Mouse (Mus musculus) hindbrain, embryonic 13.5 days (tissue): ENCODE data around the gene Hagh. TPM values are rescaled to one million over a fixed set of nuclear protein-coding genes. Genes with fewer than 3 reads are reported as not detected.

ENCODE experiments used
- ATAC-seq: fragments of 200-750 bp; cut with Nextera tagmentation; 2 replicates; pipeline ENCODE4 v1.8.0; 2017; ENCODE audit warnings: moderate TSS enrichment; ENCODE audit not compliant: low FRiP score
- H3K27ac ChIP-seq: fragments of 300-500 bp; sonication (generic); 2 replicates; pipeline ENCODE4 v1.5.1; 2015; ENCODE audit warnings: inconsistent platforms, mild to moderate bottlenecking, moderate library complexity
- H3K27me3 ChIP-seq: fragments of 300-500 bp; sonication (generic); 2 replicates; pipeline ENCODE4 v1.6.1; 2015; ENCODE audit warnings: mild to moderate bottlenecking, inconsistent platforms
- H3K36me3 ChIP-seq: fragments of 300-500 bp; sonication (generic); 2 replicates; pipeline ENCODE4 v1.6.1; 2015; ENCODE audit warnings: mild to moderate bottlenecking, inconsistent platforms
- H3K4me1 ChIP-seq: fragments of 300-500 bp; sonication (generic); replicated peaks from 2 replicates; pipeline ENCODE4 v1.6.1; 2015; ENCODE audit warnings: inconsistent platforms
- H3K4me2 ChIP-seq: fragments of 300-500 bp; sonication (generic); 2 replicates; pipeline ENCODE4 v1.6.1; 2015; ENCODE audit warnings: inconsistent platforms, mild to moderate bottlenecking, moderate library complexity
- H3K4me3 ChIP-seq: fragments of 300-500 bp; sonication (generic); 2 replicates; pipeline ENCODE4 v1.5.1; 2015; ENCODE audit warnings: mild to moderate bottlenecking, inconsistent platforms
- H3K9ac ChIP-seq: fragments of 300-500 bp; sonication (generic); 2 replicates; pipeline ENCODE4 v1.6.1; 2015; ENCODE audit warnings: mild to moderate bottlenecking, inconsistent platforms
- H3K9me3 ChIP-seq: fragments of 300-500 bp; sonication (generic); 2 replicates; pipeline ENCODE4 v1.6.1; 2016; ENCODE audit warnings: inconsistent platforms
- WGBS: fragments of 180-500 bp; shearing (Covaris S2); methylation state at CpG from one replicate; pipeline ENCODE4 v1.1.7; 2015; 5-methylcytosine and 5-hydroxymethylcytosine counted together
- polyA plus RNA-seq: library from polyadenylated mRNA; unstranded; fragments of >200 nt; fragmentation: Nextera tagmentation; extraction: Ambion mirVana; gene quantifications from 2 replicates; pipeline ENCODE4 v1.2.1, GENCODE M21; 2015

The Hagh gene
- polyA plus RNA-seq, 1 experiment from 2014 or later = 49.7 TPM

- Histone ChIP-seq H3K9me3 (no peaks in the 10 kb centered on the region), H3K4me3 (no peak overlapping the region), H3K4me1 (no peaks in the 10 kb centered on the region), H3K36me3 (no peaks in the 10 kb centered on the region), H3K27ac (no peak overlapping the region), H3K4me2 (no peak overlapping the region), H3K27me3 (0 out of 2 replicates have a peak, but pooled peaks cover 7% of the 10 kb centered on the region), H3K9ac (no peak overlapping the region)
- ATAC-seq = no peak
- 62% methylated on average over 6 of the region's 6 CpGs for WGBS
Observed at GRCm38 (mm10) chr17:24818172-24818571, 21.8 kb upstream of the Hagh start.

GRCm38 (mm10) chr17:24819469-24819868 is 20.5 kb upstream of the Hagh start:
- no peak overlapping the region for H3K4me2 ChIP-seq
- no peak overlapping the region for H3K9ac ChIP-seq
- 64% methylated on average over 2 of the region's 2 CpGs for WGBS
- no peak overlapping the region for H3K27ac ChIP-seq
- no peaks in the 10 kb centered on the region for H3K4me1 ChIP-seq
- H3K27me3 ChIP-seq = peaks cover 10% of the 10 kb centered on the region; the same call in 1 of the 2 replicates
- ATAC-seq = no peak
- no peak overlapping the region for H3K4me3 ChIP-seq
- no peaks in the 10 kb centered on the region for H3K9me3 ChIP-seq
- no peaks in the 10 kb centered on the region for H3K36me3 ChIP-seq

- no peaks in the 10 kb centered on the region for H3K9me3 ChIP-seq
- no peaks in the 10 kb centered on the region for H3K36me3 ChIP-seq
- no peak overlapping the region for H3K4me2 ChIP-seq
- WGBS = 51% methylated on average over 3 of the region's 3 CpGs
- no peaks in the 10 kb centered on the region for H3K4me1 ChIP-seq
- no peak overlapping the region for H3K27ac ChIP-seq
- H3K27me3 ChIP-seq = peaks cover 22% of the 10 kb centered on the region; the same call in 1 of the 2 replicates
- ATAC-seq = no peak
- no peak overlapping the region for H3K4me3 ChIP-seq
- no peak overlapping the region for H3K9ac ChIP-seq
Observed at GRCm38 (mm10) chr17:24821351-24822280, 18.3 kb upstream of the Hagh start.

- no peak overlapping the region for H3K9ac ChIP-seq
- no peak overlapping the region for H3K4me3 ChIP-seq
- H3K4me2 ChIP-seq = no peak overlapping the region
- H3K27me3 ChIP-seq = peaks cover 30% of the 10 kb centered on the region
- WGBS = 66% methylated on average over 5 of the region's 5 CpGs
- no peaks in the 10 kb centered on the region for H3K9me3 ChIP-seq
- H3K4me1 ChIP-seq = no peaks in the 10 kb centered on the region
- H3K27ac ChIP-seq = no peak overlapping the region
- H3K36me3 ChIP-seq = no peaks in the 10 kb centered on the region
- ATAC-seq = no peak
Observed at GRCm38 (mm10) chr17:24840341-24840740, 398 bp downstream of the Hagh start.

- no peak for ATAC-seq
- no peak overlapping the region for H3K27ac ChIP-seq
- no peaks in the 10 kb centered on the region for H3K9me3 ChIP-seq
- no peak overlapping the region for H3K4me2 ChIP-seq
- no peak overlapping the region for H3K4me3 ChIP-seq
- peaks cover 27% of the 10 kb centered on the region for H3K27me3 ChIP-seq
- H3K36me3 ChIP-seq = no peaks in the 10 kb centered on the region
- no peak overlapping the region for H3K9ac ChIP-seq
- 56% methylated on average over 4 of the region's 4 CpGs for WGBS
- no peaks in the 10 kb centered on the region for H3K4me1 ChIP-seq
Observed at GRCm38 (mm10) chr17:24841133-24841532, 1.2 kb downstream of the Hagh start.

- 55% methylated on average over 2 of the region's 2 CpGs for WGBS
- Histone ChIP-seq H3K27ac (no peak overlapping the region), H3K4me3 (no peak overlapping the region), H3K4me2 (no peak overlapping the region), H3K36me3 (no peaks in the 10 kb centered on the region), H3K27me3 (peaks cover 25% of the 10 kb centered on the region), H3K4me1 (peaks cover 2% of the 10 kb centered on the region; the same call in 1 of the 2 replicates), H3K9ac (no peak overlapping the region), H3K9me3 (no peaks in the 10 kb centered on the region)
- no peak for ATAC-seq
Observed at GRCm38 (mm10) chr17:24842631-24843030, 2.7 kb downstream of the Hagh start.

- Histone ChIP-seq H3K4me2 (no peak overlapping the region), H3K4me3 (no peak overlapping the region), H3K9ac (no peak overlapping the region), H3K27ac (no peak overlapping the region), H3K9me3 (no peaks in the 10 kb centered on the region), H3K4me1 (peaks cover 14% of the 10 kb centered on the region), H3K27me3 (peaks cover 25% of the 10 kb centered on the region), H3K36me3 (no peaks in the 10 kb centered on the region)
- 52% methylated on average over 9 of the region's 9 CpGs for WGBS
- ATAC-seq = no peak
Observed at GRCm38 (mm10) chr17:24844525-24844924, 4.6 kb downstream of the Hagh start.

GRCm38 (mm10) chr17:24847386-24847785 is 7.4 kb downstream of the Hagh start:
- no peak overlapping the region for H3K4me2 ChIP-seq
- 97% methylated on average over 1 of the region's 1 CpGs for WGBS

GRCm38 (mm10) chr17:24848600-24849031 is 8.7 kb downstream of the Hagh start:
- Histone ChIP-seq H3K36me3 (peaks cover 6% of the 10 kb centered on the region), H3K4me1 (peaks cover 27% of the 10 kb centered on the region), H3K4me2 (peak overlapping the region; percentile 91), H3K9ac (peak overlapping the region; percentile 29; the same call in 1 of the 2 replicates), H3K27me3 (peaks cover 18% of the 10 kb centered on the region), H3K9me3 (no peaks in the 10 kb centered on the region), H3K4me3 (peak overlapping the region; percentile 80), H3K27ac (no peak overlapping the region)
- ATAC-seq = no peak

More at GRCm38 (mm10) chr17:24847386-24847785, 7.4 kb downstream of the Hagh start:
- Histone ChIP-seq H3K9ac (no peak overlapping the region), H3K27ac (no peak overlapping the region), H3K27me3 (peaks cover 18% of the 10 kb centered on the region), H3K4me3 (no peak overlapping the region), H3K36me3 (no peaks in the 10 kb centered on the region), H3K9me3 (no peaks in the 10 kb centered on the region), H3K4me1 (peaks cover 27% of the 10 kb centered on the region)
- no peak for ATAC-seq

- no peak; the same call in 1 of the 2 replicates for ATAC-seq
- WGBS = under 1% methylated on average over 21 of the region's 21 CpGs
- peaks cover 16% of the 10 kb centered on the region for H3K36me3 ChIP-seq
- no peaks in the 10 kb centered on the region for H3K9me3 ChIP-seq
- peaks cover 13% of the 10 kb centered on the region for H3K27me3 ChIP-seq
- peak overlapping the region; percentile 91 for H3K4me2 ChIP-seq
- H3K27ac ChIP-seq = peak overlapping the region; percentile 95
- peaks cover 27% of the 10 kb centered on the region for H3K4me1 ChIP-seq
- peak overlapping the region; percentile 80 for H3K4me3 ChIP-seq
- H3K9ac ChIP-seq = peak overlapping the region; percentile 84
Observed at GRCm38 (mm10) chr17:24849733-24850064, 9.8 kb downstream of the Hagh start.

- peak within 1 kb of the TSS; percentile 80 for H3K4me3 ChIP-seq
- peak within 1 kb of the TSS; percentile 84 for H3K9ac ChIP-seq
- peak within 1 kb of the TSS; percentile 95 for H3K27ac ChIP-seq
- peaks cover 27% of the 10 kb centered on the region for H3K4me1 ChIP-seq
- H3K4me2 ChIP-seq = peak within 1 kb of the TSS; percentile 91
- no peaks in the 10 kb centered on the region for H3K9me3 ChIP-seq
- peaks cover 9% of the 10 kb centered on the region for H3K27me3 ChIP-seq
- ATAC-seq = peak; percentile 100
- peaks cover 18% of the 10 kb centered on the region for H3K36me3 ChIP-seq
- WGBS = under 1% methylated on average over 58 of the region's 58 CpGs
Observed at GRCm38 (mm10) chr17:24850065-24850772, 10.3 kb downstream of the Hagh start, which contains the start of gene Fahd1. Gene Fahd1 (minus strand): TSS chr17:24850364.

- Histone ChIP-seq H3K4me2 (peak overlapping the region; percentile 91), H3K4me1 (peaks cover 27% of the 10 kb centered on the region), H3K9me3 (no peaks in the 10 kb centered on the region), H3K27me3 (peaks cover 7% of the 10 kb centered on the region), H3K27ac (peak overlapping the region; percentile 95), H3K36me3 (peaks cover 24% of the 10 kb centered on the region), H3K9ac (peak overlapping the region; percentile 82), H3K4me3 (peak overlapping the region; percentile 80)
- 2% methylated on average over 20 of the region's 20 CpGs for WGBS
- ATAC-seq = no peak
Observed at GRCm38 (mm10) chr17:24850773-24851127, 10.8 kb downstream of the Hagh start.
